Mouse (Mus musculus): ENCODE results near the gene Chp1. TPM values are rescaled to one million over a fixed set of nuclear protein-coding genes. Genes with fewer than 3 reads are reported as not detected.

Gene Chp1
- polyA plus RNA-seq (2012; rRNA removed; ENCODE audit: low replicate concordance), result 210 and 560 TPM in 2 replicates

GRCm38 (mm10) chr2:119547522-119548370 lies at the start of gene Chp1, which contains the start of gene Exd1:
Chp1 (plus strand) TSS chr2:119547697.
Exd1 (minus strand) TSS chr2:119547627.

DNA sequence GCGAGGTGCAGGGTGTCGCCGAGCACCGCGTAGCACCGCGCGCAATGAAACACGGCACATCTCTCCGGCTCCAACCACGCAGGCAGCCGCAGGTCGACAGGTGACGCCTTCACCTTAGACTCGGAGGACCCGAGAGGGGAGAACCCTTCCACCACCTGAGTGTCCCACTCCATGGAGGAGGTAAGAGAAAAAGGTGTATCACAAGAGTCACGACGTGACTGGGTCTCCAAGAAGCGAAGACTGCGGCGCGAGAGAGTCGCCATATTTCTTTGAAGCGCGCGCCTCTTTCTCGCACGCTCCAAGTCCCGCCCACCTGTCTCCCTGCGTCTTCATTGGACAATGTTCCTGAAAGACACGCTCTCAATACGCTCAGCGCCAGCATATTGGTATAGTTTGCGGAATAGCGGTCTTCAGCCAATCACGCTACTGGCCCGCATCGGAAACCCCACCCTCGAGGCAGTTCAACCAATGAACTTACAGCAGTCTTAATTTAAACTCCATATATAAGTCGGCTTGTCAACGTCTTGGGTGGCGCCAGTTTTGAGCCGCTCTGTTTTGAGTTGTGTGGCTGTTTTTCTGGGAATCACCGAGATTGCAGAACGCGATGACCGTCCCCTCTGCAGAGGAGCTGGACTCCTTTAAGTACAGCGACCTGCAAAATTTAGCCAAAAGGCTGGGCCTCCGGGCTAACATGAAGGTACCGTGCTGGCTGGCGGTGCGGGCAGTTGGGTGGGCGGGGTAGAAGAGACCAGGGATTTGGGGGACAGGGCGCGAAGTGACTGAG lies 70.9 kb downstream of the Chp1 start, which contains the start of the genes Nusap1 and Oip5:
Gene Nusap1 (plus strand): TSS at position 100 of the 784 bp plus-strand sequence.
Gene Oip5 (minus strand): TSS at position 271 of the 784 bp plus-strand sequence.

Other genes with a start within 250 kb of the Chp1 start
- gene Dll4, start 221.9 kb upstream of the Chp1 start, polyA plus RNA-seq (2012; rRNA removed; ENCODE audit: low replicate concordance), result 29.0 and 61.0 TPM in 2 replicates
- 5.2 and 12.0 TPM in 2 replicates for gene Chac1, start 196.5 kb upstream of the Chp1 start, polyA plus RNA-seq (2012; rRNA removed; ENCODE audit: low replicate concordance)
- 8.3 and 11.0 TPM in 2 replicates for gene Ino80, start 70.0 kb upstream of the Chp1 start, polyA plus RNA-seq (2012; rRNA removed; ENCODE audit: low replicate concordance)
- gene Exd1, start 70 bp upstream of the Chp1 start, polyA plus RNA-seq (2012; rRNA removed; ENCODE audit: low replicate concordance), result 1.0 and 2.6 TPM in 2 replicates
- gene Nusap1, start 70.6 kb downstream of the Chp1 start, polyA plus RNA-seq (2012; rRNA removed; ENCODE audit: low replicate concordance), result 0.42 and 1.5 TPM in 2 replicates
- gene Oip5, start 70.8 kb downstream of the Chp1 start, polyA plus RNA-seq (2012; rRNA removed; ENCODE audit: low replicate concordance), result 2.9 and 5.1 TPM in 2 replicates
- 7.3 and 9.0 TPM in 2 replicates for gene Ndufaf1, start 115.1 kb downstream of the Chp1 start, polyA plus RNA-seq (2012; rRNA removed; ENCODE audit: low replicate concordance)
- 8.4 and 11.6 TPM in 2 replicates for gene Rtf1, start 127.4 kb downstream of the Chp1 start, polyA plus RNA-seq (2012; rRNA removed; ENCODE audit: low replicate concordance)
- 3.4 and 4.1 TPM in 2 replicates for gene Itpka, start 194.6 kb downstream of the Chp1 start, polyA plus RNA-seq (2012; rRNA removed; ENCODE audit: low replicate concordance)
- gene Ltk, start 212.7 kb downstream of the Chp1 start, polyA plus RNA-seq (2012; rRNA removed; ENCODE audit: low replicate concordance), result 0.11 and 1.7 TPM in 2 replicates
- gene Rpap1, start 239.8 kb downstream of the Chp1 start, polyA plus RNA-seq (2012; rRNA removed; ENCODE audit: low replicate concordance), result 16.6 and 25.9 TPM in 2 replicates

Measured in subcutaneous adipose tissue, adult 2 months (tissue).